Mouse (Mus musculus) CD8-positive naive resting alpha-beta T cell, adult 2 months (primary cell): ENCODE measurements around the gene Sstr2.
"Not testable (repeated sequence)": the region's sequence is repeated elsewhere in the genome, so short reads cannot be mapped to it uniquely, and the experiment has no call there.

ENCODE experiments used
- DNase-seq, 2 experiments: peaks; one replicate each; pipeline ENCODE4 v3.0.0; 2022; ENCODE audit warnings: low read depth in 2 of 2, low spot score in 2 of 2

The Sstr2 gene

GRCm38 (mm10) chr11:113656511-113656932 is 37.4 kb downstream of the Sstr2 start:
- DNase-seq, result no peak

GRCm38 (mm10) chr11:113657221-113657620 is 38.1 kb downstream of the Sstr2 start:
- no peak for DNase-seq

- DNase-seq, result no peak
Measured at GRCm38 (mm10) chr11:113658319-113658718, 39.2 kb downstream of the Sstr2 start.

- DNase-seq, result no peak
Measured at GRCm38 (mm10) chr11:113658763-113659162, 39.6 kb downstream of the Sstr2 start.

GRCm38 (mm10) chr11:113660213-113660612 is 41.1 kb downstream of the Sstr2 start:
- not testable (repeated sequence) for DNase-seq

GRCm38 (mm10) chr11:113660940-113661339 is 41.8 kb downstream of the Sstr2 start:
- DNase-seq, result no peak

- no peak for DNase-seq
Measured at GRCm38 (mm10) chr11:113661835-113662351, 42.8 kb downstream of the Sstr2 start.

- no peak for DNase-seq
Measured at GRCm38 (mm10) chr11:113664279-113664678, 45.1 kb downstream of the Sstr2 start.

GRCm38 (mm10) chr11:113666205-113666604 is 47.1 kb downstream of the Sstr2 start:
- no peak for DNase-seq

GRCm38 (mm10) chr11:113666648-113667047 is 47.5 kb downstream of the Sstr2 start:
- no peak for DNase-seq

- DNase-seq, result no peak
Measured at GRCm38 (mm10) chr11:113667122-113667521, 48.0 kb downstream of the Sstr2 start.

GRCm38 (mm10) chr11:113667704-113668103 is 48.6 kb downstream of the Sstr2 start:
- DNase-seq, result no peak

GRCm38 (mm10) chr11:113668857-113669256 is 49.7 kb downstream of the Sstr2 start:
- DNase-seq, result no peak

- no peak for DNase-seq
Measured at GRCm38 (mm10) chr11:113669711-113670110, 50.6 kb downstream of the Sstr2 start.

GRCm38 (mm10) chr11:113673614-113674013 is 54.5 kb downstream of the Sstr2 start:
- DNase-seq, result no peak

- DNase-seq, result no peak
Measured at GRCm38 (mm10) chr11:113674595-113674994, 55.5 kb downstream of the Sstr2 start.
